Mouse (Mus musculus) G1E (cell line): ENCODE measurements at regions not wholly inside any gene's neighbourhood (a gene's known extent, or its start where the extent isn't known, plus 50 kb on each side); places are given as distances from the start of the nearest gene placed in this dataset.
"Not testable (repeated sequence)": the region's sequence is repeated elsewhere in the genome, so short reads cannot be mapped to it uniquely, and the experiment has no call there.

Source experiments
- ATAC-seq: 2 replicates; pipeline ENCODE4 v1.8.0; 2016; ENCODE audit warnings: mild to moderate bottlenecking; ENCODE audit not compliant: insufficient number of reproducible peaks, poor library complexity, low FRiP score, severe bottlenecking; ENCODE audit errors: extremely low read depth
- DNase-seq: peaks from one replicate; pipeline ENCODE4 v3.0.0; 2012; ENCODE audit warnings: low spot score
- H3K27me3 ChIP-seq: 2 replicates; pipeline ENCODE4 v1.6.1; 2012; ENCODE audit warnings: mild to moderate bottlenecking, low read length, inconsistent platforms; ENCODE audit not compliant: insufficient read depth
- H3K36me3 ChIP-seq: replicated peaks from 2 replicates; pipeline ENCODE3; 2012; ENCODE audit warnings: mild to moderate bottlenecking, inconsistent platforms
- H3K4me1 ChIP-seq: 2 replicates; pipeline ENCODE4 v1.6.1; 2012; ENCODE audit warnings: low read depth, low read length, inconsistent platforms, mixed read lengths; ENCODE audit not compliant: insufficient read depth
- H3K4me3 ChIP-seq: 2 replicates; pipeline ENCODE4 v1.5.1; 2012; ENCODE audit warnings: low read depth, mild to moderate bottlenecking, inconsistent platforms, low read length, moderate library complexity, mixed read lengths
- H3K9me3 ChIP-seq: replicated peaks from 2 replicates; pipeline ENCODE4 v1.6.1; 2012; ENCODE audit warnings: inconsistent platforms
- CTCF ChIP-seq: IDR thresholded peaks from 2 replicates; pipeline ENCODE4 v1.5.1; 2012; ENCODE audit warnings: low read depth, low read length, inconsistent platforms, mixed read lengths
- GATA1 ChIP-seq: IDR thresholded peaks from 2 replicates; pipeline ENCODE4 v1.6.1; 2012; ENCODE audit warnings: borderline replicate concordance, low read length, inconsistent platforms, mixed read lengths
- GATA2 ChIP-seq: IDR thresholded peaks from 2 replicates; pipeline ENCODE4 v1.6.1; 2012; ENCODE audit warnings: low read depth, low read length, inconsistent platforms, borderline replicate concordance
- POLR2AphosphoS5 ChIP-seq: IDR thresholded peaks from 2 replicates; pipeline ENCODE4 v1.6.1; 2012; ENCODE audit warnings: low read depth, low read length, inconsistent platforms; ENCODE audit not compliant: insufficient replicate concordance
- TAL1 ChIP-seq: conservative IDR thresholded peaks from 2 replicates; pipeline ENCODE4 v1.6.1; 2012; ENCODE audit warnings: low read depth, low read length, inconsistent platforms, mixed read lengths

GRCm38 (mm10) chr5:132969376-132969775 lies 426.2 kb upstream of the Auts2 start:
- H3K4me3 ChIP-seq = no peak overlapping the region
- DNase-seq = no peak
- no peaks in the 10 kb centered on the region for H3K36me3 ChIP-seq
- H3K9me3 ChIP-seq = peaks cover 67% of the 10 kb centered on the region
- H3K4me1 ChIP-seq = no peaks in the 10 kb centered on the region
- no peak for TF ChIP-seq CTCF
- TF ChIP-seq TAL1 = no peak
- TF ChIP-seq POLR2AphosphoS5 = no peak
- no peak for TF ChIP-seq GATA1
- no peak for TF ChIP-seq GATA2
- no peak for ATAC-seq
- no peaks in the 10 kb centered on the region for H3K27me3 ChIP-seq

- no peak overlapping the region for H3K4me3 ChIP-seq
- H3K9me3 ChIP-seq = peaks cover 54% of the 10 kb centered on the region
- no peak for TF ChIP-seq POLR2AphosphoS5
- no peak for TF ChIP-seq GATA2
- TF ChIP-seq CTCF = no peak
- TF ChIP-seq GATA1 = no peak
- no peak for TF ChIP-seq TAL1
- no peaks in the 10 kb centered on the region for H3K27me3 ChIP-seq
- H3K4me1 ChIP-seq = no peaks in the 10 kb centered on the region
- no peaks in the 10 kb centered on the region for H3K36me3 ChIP-seq
- no peak for DNase-seq
- no peak for ATAC-seq
These were observed 416.8 kb upstream of the Auts2 start for GRCm38 (mm10) chr5:132959901-132960300.

- TF ChIP-seq TAL1 = no peak
- TF ChIP-seq GATA2 = no peak
- TF ChIP-seq POLR2AphosphoS5 = no peak
- ATAC-seq (no peak), DNase-seq (no peak)
- Histone ChIP-seq H3K9me3 (peaks cover 49% of the 10 kb centered on the region), H3K4me1 (no peaks in the 10 kb centered on the region), H3K4me3 (no peak overlapping the region), H3K36me3 (no peaks in the 10 kb centered on the region), H3K27me3 (no peaks in the 10 kb centered on the region)
These were observed 413.0 kb upstream of the Auts2 start for GRCm38 (mm10) chr5:132956184-132956583.

GRCm38 (mm10) chr5:132955051-132955450 lies 411.9 kb upstream of the Auts2 start:
- H3K36me3 ChIP-seq = no peaks in the 10 kb centered on the region
- H3K4me1 ChIP-seq = no peaks in the 10 kb centered on the region
- peaks cover 46% of the 10 kb centered on the region for H3K9me3 ChIP-seq
- DNase-seq (no peak), ATAC-seq (no peak)
- TF ChIP-seq CTCF (no peak), GATA2 (no peak), GATA1 (no peak), TAL1 (no peak), POLR2AphosphoS5 (no peak)
- H3K27me3 ChIP-seq = no peaks in the 10 kb centered on the region
- H3K4me3 ChIP-seq = no peak overlapping the region

GRCm38 (mm10) chr5:132933439-132933980 lies 390.4 kb upstream of the Auts2 start:
- Histone ChIP-seq H3K27me3 (no peaks in the 10 kb centered on the region), H3K36me3 (no peaks in the 10 kb centered on the region), H3K4me3 (no peak overlapping the region), H3K4me1 (no peaks in the 10 kb centered on the region), H3K9me3 (peaks cover 56% of the 10 kb centered on the region)
- no peak for TF ChIP-seq GATA1
- TF ChIP-seq TAL1 = no peak
- TF ChIP-seq POLR2AphosphoS5 = no peak
- TF ChIP-seq CTCF = no peak
- no peak for TF ChIP-seq GATA2
- DNase-seq (no peak), ATAC-seq (no peak)

GRCm38 (mm10) chr5:132929955-132930354 lies 386.8 kb upstream of the Auts2 start:
- peaks cover 57% of the 10 kb centered on the region for H3K9me3 ChIP-seq

GRCm38 (mm10) chr5:132923365-132923764 lies 380.2 kb upstream of the Auts2 start:
- TF ChIP-seq TAL1 = no peak
- TF ChIP-seq GATA1 = no peak
- H3K4me1 ChIP-seq = no peaks in the 10 kb centered on the region
- H3K4me3 ChIP-seq = no peak overlapping the region
- no peak for DNase-seq
- no peak for ATAC-seq
- no peaks in the 10 kb centered on the region for H3K36me3 ChIP-seq
- peaks cover 52% of the 10 kb centered on the region for H3K9me3 ChIP-seq
- no peaks in the 10 kb centered on the region for H3K27me3 ChIP-seq

More at GRCm38 (mm10) chr5:132929955-132930354, 386.8 kb upstream of the Auts2 start:
- not testable (repeated sequence) for H3K4me3 ChIP-seq, H3K36me3 ChIP-seq, H3K4me1 ChIP-seq, H3K27me3 ChIP-seq, DNase-seq, ATAC-seq
